Mouse (Mus musculus) myocyte (in vitro differentiated cells): ENCODE data around the gene Dbh.

Experiments used
- E2F4 ChIP-seq: IDR thresholded peaks from one replicate; pipeline ENCODE4 v1.6.1; 2011; ENCODE audit warnings: mild to moderate bottlenecking, control low read depth, moderate library complexity; ENCODE audit not compliant: insufficient read depth
- POLR2A ChIP-seq: IDR thresholded peaks from one replicate; pipeline ENCODE4 v1.6.1; 2011; ENCODE audit warnings: low read depth, mild to moderate bottlenecking, control low read depth, moderate library complexity; ENCODE audit not compliant: insufficient read length
- POLR2AphosphoS2 ChIP-seq: IDR thresholded peaks from one replicate; pipeline ENCODE4 v1.6.1; 2011; ENCODE audit warnings: low read depth, control low read depth; ENCODE audit not compliant: insufficient read length
- TCF12 ChIP-seq: IDR thresholded peaks from one replicate; pipeline ENCODE4 v1.6.1; 2011; ENCODE audit warnings: mild to moderate bottlenecking, control low read depth; ENCODE audit not compliant: poor library complexity, insufficient read depth, severe bottlenecking

DNA sequence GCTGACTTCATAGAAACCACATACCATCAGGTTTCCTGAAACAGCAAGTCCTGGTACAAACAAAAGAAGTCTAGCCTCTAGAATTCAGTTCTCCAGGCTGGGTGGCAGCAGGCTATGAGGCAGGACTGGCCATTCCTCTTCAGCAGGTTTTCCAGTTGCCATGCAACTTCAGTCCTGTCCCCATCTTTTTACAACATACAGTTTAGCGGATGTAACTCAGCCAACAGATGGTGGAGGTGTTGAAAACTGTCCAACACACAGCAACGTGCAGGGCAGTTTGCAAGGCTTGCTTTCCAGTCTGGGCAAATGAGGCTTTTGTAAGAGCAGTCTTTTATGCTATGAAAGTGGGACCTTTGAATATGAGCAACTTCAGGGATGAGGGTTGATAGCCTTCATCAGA, 20.1 kb upstream of the Dbh start:
- TF ChIP-seq POLR2A (no peak), POLR2AphosphoS2 (no peak), E2F4 (no peak), TCF12 (no peak)
